Mouse (Mus musculus): ENCODE data around the gene Gpr108. TPM values are rescaled to one million over a fixed set of nuclear protein-coding genes. Genes with fewer than 3 reads are reported as not detected.
A peak's percentile ranks its signal among the peaks of the same experiment; 100 is the strongest.

Gene Gpr108
- polyA plus RNA-seq, 1 experiment from 2014 or later: 26.4 TPM

DNA sequence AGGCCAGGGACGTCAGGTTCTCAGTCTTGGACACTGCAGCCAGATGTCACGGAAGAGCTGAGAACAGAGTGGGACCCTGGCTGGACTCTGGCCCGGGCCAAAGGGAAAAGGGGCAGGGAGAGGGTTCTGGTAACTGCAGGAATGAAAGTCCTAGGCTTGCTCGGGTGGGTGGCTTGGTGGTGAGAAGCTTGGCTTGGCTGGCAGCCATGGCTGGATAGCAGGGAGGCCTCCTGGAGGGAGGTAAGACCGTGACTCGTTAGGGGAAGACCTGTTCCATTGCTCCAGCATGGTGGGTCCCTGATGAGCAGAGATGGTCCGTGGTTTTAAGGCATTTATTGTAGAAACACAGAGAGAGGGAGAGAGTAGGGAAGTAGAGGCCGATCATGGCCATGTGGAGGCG is 23.1 kb upstream of the Gpr108 start:
- no peak overlapping the region for H3K4me3 ChIP-seq
- no peak overlapping the region for H3K9ac ChIP-seq
- H3K27ac ChIP-seq (replicated peaks): no peak overlapping the region
- no peaks in the 10 kb centered on the region for H3K9me3 ChIP-seq
- 60% methylated on average over 8 of the region's 9 CpGs for WGBS
- H3K36me3 ChIP-seq: no peaks in the 10 kb centered on the region
- peaks cover 17% of the 10 kb centered on the region for H3K4me1 ChIP-seq
- no peak for ATAC-seq (ENCODE audit: extremely low read depth, insufficient number of reproducible peaks, low FRiP score, low TSS enrichment)
- H3K27me3 ChIP-seq (replicated peaks): peaks cover 41% of the 10 kb centered on the region
- no peak overlapping the region for H3K4me2 ChIP-seq

DNA sequence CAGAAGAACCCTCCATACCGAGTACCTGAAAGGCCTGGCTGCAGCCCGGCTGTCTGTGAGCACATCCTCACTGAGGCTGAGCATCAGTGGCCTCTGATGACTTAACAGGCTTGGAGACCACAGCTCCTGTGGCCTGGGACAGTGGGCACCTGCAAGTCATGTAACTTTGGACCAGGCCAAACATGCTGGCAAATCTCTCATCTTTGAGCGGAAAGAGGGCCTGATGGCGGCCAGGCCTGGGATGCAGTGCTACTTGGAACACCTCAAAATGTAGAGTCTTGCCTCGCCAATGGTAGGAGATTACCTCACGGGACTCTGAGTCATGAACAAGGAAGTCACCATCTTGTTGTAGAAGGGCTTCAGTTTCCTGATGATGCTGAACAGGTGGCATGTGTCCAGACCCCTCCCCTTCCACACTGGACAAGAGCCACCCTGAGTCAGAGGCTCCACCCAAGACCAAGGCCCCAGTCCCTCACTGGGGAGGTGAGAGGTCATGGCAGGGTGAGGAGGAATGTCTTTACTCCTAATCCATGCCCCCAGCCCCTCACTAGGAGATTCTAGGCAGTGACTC is 19.4 kb upstream of the Gpr108 start:
- Histone ChIP-seq H3K9ac (no peak overlapping the region), H3K27me3 (replicated peaks) (peaks cover 9% of the 10 kb centered on the region), H3K9me3 (no peaks in the 10 kb centered on the region), H3K4me3 (no peak overlapping the region), H3K36me3 (peaks cover 16% of the 10 kb centered on the region), H3K27ac (replicated peaks) (no peak overlapping the region), H3K4me1 (peaks cover 9% of the 10 kb centered on the region), H3K4me2 (no peak overlapping the region)
- no peak for ATAC-seq (ENCODE audit: extremely low read depth, insufficient number of reproducible peaks, low FRiP score, low TSS enrichment)
- 88% methylated on average over 6 of the region's 6 CpGs for WGBS

DNA sequence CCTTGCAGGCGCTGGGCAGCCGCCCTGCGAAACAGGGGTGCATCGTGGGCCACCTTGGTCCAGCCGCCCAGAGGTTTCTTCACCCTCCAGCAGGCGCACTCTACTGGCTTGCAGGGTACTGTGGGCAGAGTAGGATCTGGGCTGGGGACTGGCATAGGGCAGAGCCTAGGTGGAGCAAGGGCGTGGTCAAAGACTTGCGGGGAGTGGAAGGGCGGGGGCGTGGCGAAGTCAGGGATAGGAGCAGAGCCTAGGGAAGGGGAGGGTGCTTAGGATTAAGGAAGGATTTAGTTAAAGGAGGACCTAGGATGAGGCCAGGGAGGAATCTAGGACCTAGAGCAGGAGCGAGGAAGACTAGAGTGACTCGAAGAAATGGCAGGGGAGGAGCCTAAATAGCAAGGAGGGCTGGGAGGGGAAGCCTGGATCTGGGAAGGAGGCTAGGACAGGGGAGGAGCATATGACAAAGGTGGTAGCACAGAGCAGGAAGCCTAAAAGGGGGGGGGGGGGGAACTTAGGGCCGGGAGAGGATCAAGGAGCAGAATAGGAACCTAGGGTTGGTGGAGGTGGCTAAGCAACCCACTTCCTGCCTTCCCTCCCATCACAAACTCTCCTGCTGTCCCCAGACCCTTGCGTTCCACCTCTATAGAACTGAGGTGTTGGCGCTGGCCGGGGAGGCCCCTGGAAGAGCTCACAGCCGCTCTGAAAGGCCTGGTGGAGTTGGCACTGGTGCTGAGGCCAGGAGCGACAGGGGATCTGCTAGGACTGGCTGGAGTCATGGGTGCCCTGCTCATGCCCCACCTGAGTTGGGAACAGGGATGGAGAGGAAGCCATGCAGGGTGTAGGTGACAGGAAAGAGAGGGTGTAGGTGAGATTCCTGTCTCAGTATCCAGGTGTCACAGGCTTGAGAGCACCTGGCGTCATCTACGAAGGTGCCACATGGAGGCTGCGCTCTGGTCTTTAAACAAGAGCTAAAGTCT is 17.0 kb upstream of the Gpr108 start:
- H3K4me3 ChIP-seq: peak overlapping the region; percentile 4; the same call in 1 of the 2 replicates
- no peak for ATAC-seq (ENCODE audit: extremely low read depth, insufficient number of reproducible peaks, low FRiP score, low TSS enrichment)
- no peak overlapping the region for H3K27ac ChIP-seq (replicated peaks)
- no peaks in the 10 kb centered on the region for H3K9me3 ChIP-seq
- H3K4me2 ChIP-seq: peak overlapping the region; percentile 42
- 28% methylated on average over 21 of the region's 22 CpGs for WGBS
- H3K4me1 ChIP-seq: peaks cover 11% of the 10 kb centered on the region
- H3K27me3 ChIP-seq (replicated peaks): no peaks in the 10 kb centered on the region
- H3K9ac ChIP-seq: no peak overlapping the region
- peaks cover 40% of the 10 kb centered on the region for H3K36me3 ChIP-seq

DNA sequence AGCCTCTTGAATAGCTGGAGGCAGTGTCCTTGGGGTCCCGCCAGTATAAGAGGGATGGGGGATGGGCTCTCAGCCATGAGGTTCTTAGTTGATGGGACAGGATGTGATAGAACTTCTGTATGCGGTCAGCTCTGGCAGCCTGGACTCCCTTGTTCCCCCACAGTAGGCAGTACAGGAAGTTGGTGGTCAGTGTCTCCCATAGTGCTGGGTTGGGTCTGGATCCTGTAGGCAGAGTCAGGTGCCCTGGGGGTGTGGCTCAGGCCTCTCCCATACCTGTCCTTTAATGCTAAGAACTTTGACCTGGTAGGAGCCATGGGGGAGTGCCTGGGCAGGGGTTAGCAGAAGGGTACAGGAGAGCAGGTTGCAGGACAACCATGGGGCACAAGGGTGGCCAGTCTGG is 15.9 kb upstream of the Gpr108 start:
- no peak for ATAC-seq (ENCODE audit: extremely low read depth, insufficient number of reproducible peaks, low FRiP score, low TSS enrichment)
- Histone ChIP-seq H3K27ac (replicated peaks) (no peak overlapping the region), H3K4me3 (no peak overlapping the region), H3K27me3 (replicated peaks) (no peaks in the 10 kb centered on the region), H3K36me3 (peaks cover 51% of the 10 kb centered on the region), H3K9ac (no peak overlapping the region), H3K4me2 (no peak overlapping the region), H3K9me3 (no peaks in the 10 kb centered on the region), H3K4me1 (peaks cover 13% of the 10 kb centered on the region)
- WGBS: 64% methylated on average over 2 of the region's 2 CpGs

DNA sequence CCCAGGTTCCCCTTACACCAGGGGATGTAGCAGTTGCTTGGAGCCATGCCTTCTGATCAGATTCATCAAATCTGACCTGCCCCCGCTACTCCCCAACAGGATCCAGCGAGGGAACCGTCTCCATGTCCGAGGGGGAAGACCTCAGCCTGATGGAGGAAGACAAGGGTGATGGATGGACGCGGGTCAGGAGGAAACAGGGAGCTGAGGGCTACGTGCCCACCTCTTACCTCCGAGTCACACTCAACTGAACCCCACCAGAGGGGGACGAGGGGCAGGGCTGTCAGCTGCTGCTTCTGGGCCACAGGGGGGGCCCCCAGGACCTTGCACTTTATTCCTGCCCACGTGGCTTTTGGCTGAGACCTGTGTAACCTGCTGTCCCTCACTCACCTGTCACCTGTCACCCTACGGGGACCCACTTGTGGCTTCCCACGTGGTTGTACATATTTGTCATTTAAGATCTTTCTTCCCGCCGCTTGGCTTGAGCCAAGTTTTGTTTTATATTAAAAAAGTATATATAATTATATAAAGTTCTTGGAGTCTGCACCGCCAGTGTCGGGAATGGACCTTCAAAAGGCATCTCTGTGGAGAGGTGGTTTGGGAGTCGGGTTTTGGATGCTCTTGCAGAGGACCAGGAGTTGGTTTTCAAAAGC is 14.8 kb upstream of the Gpr108 start:
- H3K36me3 ChIP-seq: peaks cover 63% of the 10 kb centered on the region
- H3K9me3 ChIP-seq: no peaks in the 10 kb centered on the region
- H3K27me3 ChIP-seq (replicated peaks): no peaks in the 10 kb centered on the region
- peaks cover 13% of the 10 kb centered on the region for H3K4me1 ChIP-seq
- no peak overlapping the region for H3K4me3 ChIP-seq
- H3K4me2 ChIP-seq: no peak overlapping the region
- no peak overlapping the region for H3K9ac ChIP-seq
- H3K27ac ChIP-seq (replicated peaks): no peak overlapping the region
- 87% methylated on average over 17 of the region's 17 CpGs for WGBS
- no peak for ATAC-seq (ENCODE audit: extremely low read depth, insufficient number of reproducible peaks, low FRiP score, low TSS enrichment)

DNA sequence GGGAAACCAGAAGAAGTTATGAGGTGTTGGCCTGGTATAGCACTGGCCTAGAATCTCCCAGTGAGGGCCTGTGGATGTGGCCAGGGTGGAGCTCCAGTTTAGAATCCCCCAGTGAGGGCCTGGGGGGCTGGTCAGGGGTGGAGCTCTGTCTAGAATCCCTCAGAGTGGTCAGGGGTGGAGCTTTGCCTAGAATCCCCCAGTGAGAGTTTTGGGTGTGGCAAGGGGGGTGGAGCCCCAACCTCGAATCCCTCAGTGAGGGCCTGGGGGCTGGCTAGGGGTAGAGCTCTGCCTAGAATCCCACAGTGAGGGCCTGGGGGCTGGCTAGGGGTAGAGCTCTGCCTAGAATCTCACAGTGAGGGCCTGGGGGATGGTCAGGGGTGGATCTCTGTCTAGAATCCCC is 13.6 kb upstream of the Gpr108 start:
- no peak overlapping the region for H3K4me3 ChIP-seq
- H3K4me1 ChIP-seq: peaks cover 13% of the 10 kb centered on the region
- no peak for ATAC-seq (ENCODE audit: extremely low read depth, insufficient number of reproducible peaks, low FRiP score, low TSS enrichment)
- H3K27ac ChIP-seq (replicated peaks): no peak overlapping the region
- H3K9me3 ChIP-seq: no peaks in the 10 kb centered on the region
- H3K4me2 ChIP-seq: no peak overlapping the region
- WGBS: 33% methylated on average over 1 of the region's 1 CpGs
- H3K36me3 ChIP-seq: peaks cover 74% of the 10 kb centered on the region
- no peaks in the 10 kb centered on the region for H3K27me3 ChIP-seq (replicated peaks)
- H3K9ac ChIP-seq: no peak overlapping the region

DNA sequence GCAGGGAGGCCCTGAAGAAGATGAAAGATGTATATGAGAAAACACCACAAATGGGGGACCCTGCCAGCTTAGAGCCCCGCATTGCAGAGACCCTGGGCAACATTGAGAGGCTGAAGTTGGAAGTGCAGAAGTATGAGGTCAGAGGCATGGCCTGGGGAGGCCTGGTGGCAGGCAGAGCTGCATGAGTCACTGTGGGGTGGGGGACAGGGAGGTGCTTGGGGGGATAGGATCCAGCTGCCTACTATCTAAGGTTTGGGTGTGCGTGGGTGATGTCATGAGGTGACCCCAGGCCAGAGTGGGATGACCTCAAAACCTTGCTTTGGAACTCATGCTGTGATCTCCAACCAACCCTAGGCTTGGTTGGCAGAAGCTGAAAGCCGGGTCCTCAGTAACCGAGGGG is 13.0 kb upstream of the Gpr108 start:
- H3K27ac ChIP-seq (replicated peaks): no peak overlapping the region
- H3K4me3 ChIP-seq: no peak overlapping the region
- H3K4me2 ChIP-seq: no peak overlapping the region
- no peak overlapping the region for H3K9ac ChIP-seq
- no peaks in the 10 kb centered on the region for H3K27me3 ChIP-seq (replicated peaks)
- peaks cover 79% of the 10 kb centered on the region for H3K36me3 ChIP-seq
- 85% methylated on average over 4 of the region's 4 CpGs for WGBS
- H3K9me3 ChIP-seq: no peaks in the 10 kb centered on the region
- ATAC-seq (ENCODE audit: extremely low read depth, insufficient number of reproducible peaks, low FRiP score, low TSS enrichment): no peak
- peaks cover 13% of the 10 kb centered on the region for H3K4me1 ChIP-seq

DNA sequence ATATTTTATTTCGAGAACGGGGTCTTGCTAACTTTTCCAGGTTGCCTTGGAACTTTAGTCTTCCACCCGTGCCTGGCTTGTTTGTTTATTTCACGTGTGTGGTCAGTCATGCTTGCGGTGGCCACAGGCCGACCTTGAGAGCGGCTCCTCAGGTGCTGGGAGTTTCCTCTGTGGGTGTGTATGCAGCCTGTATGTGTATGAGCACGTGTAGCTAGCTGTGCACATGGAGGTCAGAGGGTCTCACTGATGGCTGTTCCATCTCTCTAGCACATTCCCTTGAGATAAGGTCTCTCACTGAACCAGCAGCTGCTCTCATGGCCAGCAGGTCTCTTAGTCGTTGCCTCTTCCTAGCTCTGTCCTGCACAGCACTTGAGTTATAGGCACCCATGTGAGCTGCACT is 12.1 kb upstream of the Gpr108 start:
- H3K4me1 ChIP-seq: peaks cover 10% of the 10 kb centered on the region
- no peak for ATAC-seq (ENCODE audit: extremely low read depth, insufficient number of reproducible peaks, low FRiP score, low TSS enrichment)
- H3K9me3 ChIP-seq: no peaks in the 10 kb centered on the region
- H3K36me3 ChIP-seq: peaks cover 87% of the 10 kb centered on the region
- no peak overlapping the region for H3K4me3 ChIP-seq
- no peak overlapping the region for H3K27ac ChIP-seq (replicated peaks)
- H3K9ac ChIP-seq: no peak overlapping the region
- H3K27me3 ChIP-seq (replicated peaks): no peaks in the 10 kb centered on the region
- H3K4me2 ChIP-seq: no peak overlapping the region
- 64% methylated on average over 9 of the region's 9 CpGs for WGBS

DNA sequence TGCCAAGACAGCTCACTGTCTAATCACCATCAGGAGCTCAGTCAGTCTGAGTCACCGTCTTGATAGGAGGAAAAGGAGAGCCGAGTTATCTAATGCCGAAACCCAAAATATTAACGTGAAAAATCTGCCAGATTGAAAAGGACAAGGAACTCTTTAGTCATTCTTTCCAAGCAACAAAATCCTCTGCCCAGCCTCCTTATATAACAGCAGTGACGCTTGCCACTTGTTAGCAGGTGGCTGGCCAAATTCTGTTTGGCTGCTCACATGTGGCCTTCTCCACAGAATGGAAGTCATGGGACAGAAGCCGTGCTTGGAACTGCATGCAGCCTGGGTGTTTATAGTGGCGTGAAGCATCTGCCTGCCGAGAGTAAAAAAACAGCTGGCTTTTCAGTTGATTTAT is 11.5 kb upstream of the Gpr108 start:
- no peaks in the 10 kb centered on the region for H3K27me3 ChIP-seq (replicated peaks)
- peaks cover 93% of the 10 kb centered on the region for H3K36me3 ChIP-seq
- no peak overlapping the region for H3K9ac ChIP-seq
- 84% methylated on average over 8 of the region's 8 CpGs for WGBS
- no peak overlapping the region for H3K27ac ChIP-seq (replicated peaks)
- H3K4me1 ChIP-seq: peaks cover 4% of the 10 kb centered on the region; the same call in 1 of the 2 replicates
- no peak overlapping the region for H3K4me2 ChIP-seq
- H3K9me3 ChIP-seq: no peaks in the 10 kb centered on the region
- no peak overlapping the region for H3K4me3 ChIP-seq
- no peak for ATAC-seq (ENCODE audit: extremely low read depth, insufficient number of reproducible peaks, low FRiP score, low TSS enrichment)

DNA sequence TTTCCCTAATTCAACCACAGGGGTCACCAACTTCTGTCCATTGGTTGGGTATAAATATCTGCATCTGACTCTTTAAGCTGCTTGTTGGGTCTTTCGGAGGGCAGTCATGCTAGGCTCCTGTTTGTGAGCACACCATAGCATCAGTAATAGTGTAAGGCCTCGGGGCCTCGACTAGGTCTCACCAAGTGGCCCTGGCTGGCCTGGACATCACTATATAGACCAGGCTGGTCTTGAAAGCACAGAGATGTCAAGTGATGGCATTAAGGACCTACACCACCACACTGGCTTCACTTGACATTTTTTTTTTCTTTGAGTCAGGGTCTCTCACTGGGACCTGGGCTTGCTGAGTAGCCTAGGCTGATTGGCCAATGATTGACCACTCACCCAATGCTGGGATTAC is 9.9 kb upstream of the Gpr108 start:
- no peak for ATAC-seq (ENCODE audit: extremely low read depth, insufficient number of reproducible peaks, low FRiP score, low TSS enrichment)
- Histone ChIP-seq H3K27ac (replicated peaks) (no peak overlapping the region), H3K4me1 (0 out of 2 replicates have a peak, but pooled peaks cover 3% of the 10 kb centered on the region), H3K4me2 (no peak overlapping the region), H3K4me3 (no peak overlapping the region), H3K9me3 (no peaks in the 10 kb centered on the region), H3K27me3 (replicated peaks) (no peaks in the 10 kb centered on the region), H3K36me3 (peaks cover 98% of the 10 kb centered on the region), H3K9ac (no peak overlapping the region)
- 86% methylated on average over 3 of the region's 3 CpGs for WGBS

DNA sequence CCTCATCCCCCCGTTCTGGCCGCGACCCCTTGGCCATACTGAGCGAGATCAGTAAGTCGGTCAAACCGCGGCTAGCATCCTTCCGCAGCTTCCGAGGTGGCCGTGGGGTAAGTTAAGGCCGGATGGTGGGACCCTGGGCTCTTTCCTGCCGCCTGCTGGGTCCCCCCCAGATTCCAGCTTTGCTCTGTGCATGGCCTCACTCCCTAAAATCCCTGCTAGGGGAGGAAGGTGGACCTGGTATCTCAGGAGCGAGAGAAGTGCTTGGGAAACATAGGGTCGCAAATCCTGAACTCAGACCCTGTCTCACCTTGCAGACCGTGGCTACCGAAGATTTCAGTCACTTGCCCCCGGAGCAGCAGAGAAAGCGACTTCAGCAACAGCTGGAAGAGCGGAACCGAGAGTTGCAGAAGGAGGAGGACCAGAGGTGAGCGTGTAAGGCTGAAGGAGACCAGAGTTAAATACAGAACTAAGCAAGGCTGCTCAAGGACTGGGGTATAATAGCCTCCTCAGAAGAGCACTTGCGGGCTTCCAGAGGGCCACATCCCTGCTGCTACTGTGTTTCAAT is 8.8 kb upstream of the Gpr108 start:
- no peak overlapping the region for H3K4me3 ChIP-seq
- no peak overlapping the region for H3K4me2 ChIP-seq
- ATAC-seq (ENCODE audit: extremely low read depth, insufficient number of reproducible peaks, low FRiP score, low TSS enrichment): no peak
- H3K27ac ChIP-seq (replicated peaks): no peak overlapping the region
- H3K9ac ChIP-seq: no peak overlapping the region
- H3K9me3 ChIP-seq: no peaks in the 10 kb centered on the region
- 91% methylated on average over 22 of the region's 22 CpGs for WGBS
- peaks cover 91% of the 10 kb centered on the region for H3K36me3 ChIP-seq
- H3K27me3 ChIP-seq (replicated peaks): no peaks in the 10 kb centered on the region
- peaks cover 3% of the 10 kb centered on the region; the same call in 1 of the 2 replicates for H3K4me1 ChIP-seq
